Mouse (Mus musculus) hindbrain, embryonic 13.5 days (tissue): ENCODE data around the gene Lim2. TPM values are rescaled to one million over a fixed set of nuclear protein-coding genes. Genes with fewer than 3 reads are reported as not detected.

Source experiments
- ATAC-seq: fragments of 200-750 bp; cut with Nextera tagmentation; 2 replicates; pipeline ENCODE4 v1.8.0; 2017; ENCODE audit warnings: moderate TSS enrichment; ENCODE audit not compliant: low FRiP score
- H3K27ac ChIP-seq: fragments of 300-500 bp; sonication (generic); 2 replicates; pipeline ENCODE4 v1.5.1; 2015; ENCODE audit warnings: inconsistent platforms, mild to moderate bottlenecking, moderate library complexity
- H3K27me3 ChIP-seq: fragments of 300-500 bp; sonication (generic); 2 replicates; pipeline ENCODE4 v1.6.1; 2015; ENCODE audit warnings: mild to moderate bottlenecking, inconsistent platforms
- H3K36me3 ChIP-seq: fragments of 300-500 bp; sonication (generic); 2 replicates; pipeline ENCODE4 v1.6.1; 2015; ENCODE audit warnings: mild to moderate bottlenecking, inconsistent platforms
- H3K4me1 ChIP-seq: fragments of 300-500 bp; sonication (generic); replicated peaks from 2 replicates; pipeline ENCODE4 v1.6.1; 2015; ENCODE audit warnings: inconsistent platforms
- H3K4me2 ChIP-seq: fragments of 300-500 bp; sonication (generic); 2 replicates; pipeline ENCODE4 v1.6.1; 2015; ENCODE audit warnings: inconsistent platforms, mild to moderate bottlenecking, moderate library complexity
- H3K4me3 ChIP-seq: fragments of 300-500 bp; sonication (generic); 2 replicates; pipeline ENCODE4 v1.5.1; 2015; ENCODE audit warnings: mild to moderate bottlenecking, inconsistent platforms
- H3K9ac ChIP-seq: fragments of 300-500 bp; sonication (generic); 2 replicates; pipeline ENCODE4 v1.6.1; 2015; ENCODE audit warnings: mild to moderate bottlenecking, inconsistent platforms
- H3K9me3 ChIP-seq: fragments of 300-500 bp; sonication (generic); 2 replicates; pipeline ENCODE4 v1.6.1; 2016; ENCODE audit warnings: inconsistent platforms
- WGBS: fragments of 180-500 bp; shearing (Covaris S2); methylation state at CpG from one replicate; pipeline ENCODE4 v1.1.7; 2015; 5-methylcytosine and 5-hydroxymethylcytosine counted together
- polyA plus RNA-seq: library from polyadenylated mRNA; unstranded; fragments of >200 nt; fragmentation: Nextera tagmentation; extraction: Ambion mirVana; gene quantifications from 2 replicates; pipeline ENCODE4 v1.2.1, GENCODE M21; 2015

Lim2 gene
- polyA plus RNA-seq, 1 experiment from 2014 or later, result not detected

DNA sequence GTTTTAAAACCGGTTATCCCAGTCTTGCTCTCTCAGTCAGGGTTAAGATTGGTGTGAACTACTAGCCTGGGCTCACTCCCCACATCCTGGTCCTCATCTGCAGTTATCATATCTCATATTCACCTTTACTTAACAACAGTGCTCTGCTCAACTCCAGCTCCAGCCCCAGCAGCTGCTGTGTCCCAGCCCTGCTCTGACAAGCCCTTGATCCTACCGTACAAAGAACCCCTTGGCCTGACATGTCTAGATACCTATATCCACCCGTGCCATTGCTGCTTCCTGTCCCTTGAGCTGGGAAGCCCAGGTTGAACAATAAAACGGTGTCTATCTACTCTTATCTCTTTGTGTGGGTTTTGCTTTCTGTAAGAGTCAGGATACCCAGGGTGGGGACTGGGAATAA is 2.0 kb downstream of the Lim2 start:
- Histone ChIP-seq H3K4me1 (no peaks in the 10 kb centered on the region), H3K27me3 (no peaks in the 10 kb centered on the region), H3K9ac (no peak overlapping the region), H3K4me3 (no peak overlapping the region), H3K36me3 (no peaks in the 10 kb centered on the region), H3K27ac (no peak overlapping the region), H3K9me3 (no peaks in the 10 kb centered on the region), H3K4me2 (no peak overlapping the region)
- no peak for ATAC-seq
- 60% methylated on average over 4 of the region's 4 CpGs for WGBS

DNA sequence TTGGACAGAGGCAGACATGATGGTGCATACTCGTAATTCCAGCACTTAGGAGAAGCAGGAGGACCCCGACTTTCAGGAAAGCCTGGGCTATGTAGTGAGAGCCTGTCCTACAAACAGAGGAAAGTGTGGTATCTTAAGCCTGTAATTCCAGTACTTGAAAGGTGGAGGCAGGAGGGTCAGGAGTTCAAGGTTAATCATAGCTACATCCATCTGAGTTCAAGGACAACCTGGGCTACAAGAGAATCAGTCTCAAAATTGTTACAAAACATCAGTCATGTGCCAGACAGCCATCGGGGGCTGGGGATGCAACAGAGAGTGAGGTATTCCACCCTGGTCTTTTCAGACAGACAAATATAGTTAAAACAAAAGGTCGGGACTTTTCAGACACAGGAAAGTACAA is 5.4 kb downstream of the Lim2 start:
- Histone ChIP-seq H3K9me3 (no peaks in the 10 kb centered on the region), H3K27ac (no peak overlapping the region), H3K4me2 (no peak overlapping the region), H3K36me3 (no peaks in the 10 kb centered on the region), H3K4me1 (no peaks in the 10 kb centered on the region), H3K9ac (no peak overlapping the region), H3K4me3 (no peak overlapping the region), H3K27me3 (no peaks in the 10 kb centered on the region)
- no peak for ATAC-seq
- 81% methylated on average over 4 of the region's 4 CpGs for WGBS

DNA sequence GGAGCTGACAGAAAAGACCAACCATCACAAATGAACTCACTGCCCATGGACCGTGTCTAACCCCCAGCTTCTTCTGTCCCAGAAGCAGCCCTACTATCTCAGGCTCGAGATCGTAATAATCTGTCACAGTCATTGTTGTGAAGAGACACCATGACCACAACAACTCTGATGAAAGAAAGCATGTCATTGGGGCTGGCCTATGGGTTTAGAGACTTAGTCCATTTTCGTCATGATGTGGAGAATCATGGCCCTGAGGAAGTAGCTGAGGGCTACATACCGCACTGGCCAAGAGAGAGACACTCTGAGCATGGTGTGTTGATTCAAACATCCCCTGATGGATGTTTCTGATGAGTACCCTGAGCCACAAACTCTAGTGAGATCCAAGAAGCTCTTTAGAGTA is 7.2 kb downstream of the Lim2 start:
- ATAC-seq, result no peak
- no peaks in the 10 kb centered on the region for H3K4me1 ChIP-seq
- no peaks in the 10 kb centered on the region for H3K36me3 ChIP-seq
- no peak overlapping the region for H3K4me2 ChIP-seq
- H3K27me3 ChIP-seq, result no peaks in the 10 kb centered on the region
- no peak overlapping the region for H3K4me3 ChIP-seq
- no peaks in the 10 kb centered on the region for H3K9me3 ChIP-seq
- no peak overlapping the region for H3K9ac ChIP-seq
- no peak overlapping the region for H3K27ac ChIP-seq
- 89% methylated on average over 5 of the region's 5 CpGs for WGBS

DNA sequence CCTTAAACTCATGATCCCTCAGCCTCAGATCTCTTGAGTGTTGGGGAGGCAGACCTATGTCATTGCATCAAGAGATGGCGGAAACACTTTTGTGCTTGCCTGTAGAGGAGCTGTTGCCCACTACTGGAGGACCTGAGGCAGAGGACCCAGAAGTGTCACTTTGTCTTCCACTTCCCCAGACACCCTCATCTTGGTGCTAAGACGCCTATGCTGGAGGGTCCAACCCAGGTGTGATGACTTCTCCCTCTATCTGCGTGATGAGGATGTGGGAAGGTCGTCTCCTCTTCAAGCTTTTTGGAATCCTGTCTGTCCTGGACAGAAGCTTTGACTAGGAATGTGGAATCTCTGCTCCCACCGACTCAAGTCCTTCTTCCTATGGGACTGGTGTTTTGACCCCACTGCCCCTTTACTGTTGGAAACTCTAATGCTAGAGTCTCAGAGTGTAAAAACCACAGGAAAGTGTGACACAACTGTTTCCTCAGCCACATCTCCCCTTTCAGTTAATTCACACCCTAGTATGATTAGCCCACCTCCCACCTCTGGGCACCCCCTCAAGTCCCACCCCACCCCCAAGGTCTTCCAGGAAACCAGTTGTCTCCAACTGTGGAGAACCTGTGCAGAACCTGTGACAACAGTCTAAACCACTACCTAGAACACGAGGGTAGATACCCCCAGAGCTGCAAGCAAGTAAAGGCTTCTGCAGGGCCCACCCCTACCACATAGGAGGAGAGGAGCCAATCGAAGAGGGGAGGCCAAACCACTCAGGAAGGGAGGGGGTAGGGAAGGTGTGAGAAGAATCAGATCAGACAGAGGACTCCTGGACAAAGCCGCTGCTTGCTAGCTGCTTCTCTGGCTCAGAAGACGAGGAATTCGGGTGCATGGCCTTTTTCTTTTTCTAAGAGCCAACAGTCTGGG is 9.1 kb downstream of the Lim2 start, which contains the start of gene Nkg7:
Nkg7 (plus strand) TSS at position 733 of the 915 bp plus-strand sequence.
- Histone ChIP-seq H3K27ac (no peak within 1 kb of the TSS), H3K27me3 (no peaks in the 10 kb centered on the region), H3K4me3 (no peak within 1 kb of the TSS), H3K36me3 (no peaks in the 10 kb centered on the region), H3K9me3 (no peaks in the 10 kb centered on the region), H3K9ac (no peak within 1 kb of the TSS), H3K4me2 (no peak within 1 kb of the TSS), H3K4me1 (no peaks in the 10 kb centered on the region)
- 85% methylated on average over 10 of the region's 10 CpGs for WGBS
- ATAC-seq, result no peak

DNA sequence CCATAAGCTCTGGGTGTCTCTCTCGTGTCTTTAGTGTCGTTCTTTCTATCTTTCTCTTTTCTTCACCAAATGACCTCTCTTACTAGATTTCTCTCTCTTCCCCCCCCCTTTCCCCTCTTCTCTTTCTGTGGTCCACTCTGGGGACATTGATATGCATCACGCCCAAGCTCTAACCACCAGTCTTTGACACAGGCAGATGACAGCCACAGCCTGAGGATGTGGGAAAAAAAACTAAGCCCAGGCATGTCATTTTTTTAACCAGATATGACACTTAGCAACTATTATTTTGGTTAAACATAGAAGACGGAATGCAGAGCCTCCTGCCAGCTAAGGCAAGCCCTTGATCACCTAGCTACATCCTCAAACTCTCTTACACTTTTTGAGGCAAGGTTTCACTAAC is 11.1 kb downstream of the Lim2 start:
- no peaks in the 10 kb centered on the region for H3K9me3 ChIP-seq
- H3K4me3 ChIP-seq, result no peak overlapping the region
- no peak for ATAC-seq
- H3K4me1 ChIP-seq, result peaks cover 10% of the 10 kb centered on the region
- H3K4me2 ChIP-seq, result no peak overlapping the region
- WGBS, result 88% methylated on average over 4 of the region's 4 CpGs
- H3K27ac ChIP-seq, result no peak overlapping the region
- H3K27me3 ChIP-seq, result no peaks in the 10 kb centered on the region
- H3K36me3 ChIP-seq, result no peaks in the 10 kb centered on the region
- no peak overlapping the region for H3K9ac ChIP-seq

DNA sequence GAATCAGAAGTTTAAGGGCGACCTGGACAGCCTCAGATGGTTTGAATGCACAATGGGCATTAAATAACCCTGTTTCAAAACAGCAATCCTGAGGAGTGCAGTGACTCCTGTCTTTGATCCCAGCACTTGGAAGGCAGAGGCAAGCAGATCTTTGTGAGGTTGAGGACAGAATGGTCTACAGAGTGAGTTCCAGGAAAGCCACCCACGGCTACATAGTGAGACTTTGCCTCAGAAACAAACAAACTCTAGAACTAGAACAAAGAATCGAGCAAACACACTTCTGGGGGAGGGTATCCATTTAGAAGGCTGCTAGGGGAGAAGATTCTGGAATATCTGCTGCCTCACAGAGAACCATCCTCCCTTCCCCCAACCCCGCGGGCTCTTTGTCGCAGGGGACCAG is 13.0 kb downstream of the Lim2 start, which contains the start of gene Cldnd2:
Cldnd2 (plus strand) TSS at position 301 of the 400 bp plus-strand sequence.
- no peak within 1 kb of the TSS for H3K4me2 ChIP-seq
- H3K4me1 ChIP-seq, result peaks cover 22% of the 10 kb centered on the region
- no peaks in the 10 kb centered on the region for H3K9me3 ChIP-seq
- 84% methylated on average over 6 of the region's 6 CpGs for whole genome bisulfite sequencing
- no peak within 1 kb of the TSS for H3K9ac ChIP-seq
- H3K27ac ChIP-seq, result no peak within 1 kb of the TSS
- H3K36me3 ChIP-seq, result no peaks in the 10 kb centered on the region
- no peak for ATAC-seq
- no peaks in the 10 kb centered on the region for H3K27me3 ChIP-seq
- H3K4me3 ChIP-seq, result no peak within 1 kb of the TSS

DNA sequence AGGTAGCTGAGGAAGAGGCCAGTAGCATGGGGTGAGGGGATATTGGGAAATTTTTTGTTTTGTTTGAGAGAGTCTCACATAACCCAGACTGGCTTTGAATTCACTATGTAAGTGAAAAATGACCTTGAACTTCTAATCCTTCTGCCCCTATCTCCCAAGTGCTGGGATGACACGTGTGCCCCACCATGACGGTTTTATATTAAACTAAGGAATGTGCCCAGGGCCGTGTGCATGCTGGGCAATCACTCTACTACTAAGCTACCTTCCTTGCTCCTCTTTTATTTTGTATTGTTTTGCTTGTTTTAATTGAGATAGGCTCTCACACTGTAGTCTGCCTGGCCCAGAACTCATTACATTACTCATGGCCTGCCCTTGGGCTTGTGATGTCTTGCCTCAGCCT is 13.6 kb downstream of the Lim2 start:
- Histone ChIP-seq H3K4me3 (no peak overlapping the region), H3K27me3 (no peaks in the 10 kb centered on the region), H3K4me1 (peaks cover 22% of the 10 kb centered on the region), H3K4me2 (no peak overlapping the region), H3K9ac (no peak overlapping the region), H3K36me3 (no peaks in the 10 kb centered on the region), H3K27ac (no peak overlapping the region), H3K9me3 (no peaks in the 10 kb centered on the region)
- 86% methylated on average over 3 of the region's 3 CpGs for WGBS
- no peak for ATAC-seq

DNA sequence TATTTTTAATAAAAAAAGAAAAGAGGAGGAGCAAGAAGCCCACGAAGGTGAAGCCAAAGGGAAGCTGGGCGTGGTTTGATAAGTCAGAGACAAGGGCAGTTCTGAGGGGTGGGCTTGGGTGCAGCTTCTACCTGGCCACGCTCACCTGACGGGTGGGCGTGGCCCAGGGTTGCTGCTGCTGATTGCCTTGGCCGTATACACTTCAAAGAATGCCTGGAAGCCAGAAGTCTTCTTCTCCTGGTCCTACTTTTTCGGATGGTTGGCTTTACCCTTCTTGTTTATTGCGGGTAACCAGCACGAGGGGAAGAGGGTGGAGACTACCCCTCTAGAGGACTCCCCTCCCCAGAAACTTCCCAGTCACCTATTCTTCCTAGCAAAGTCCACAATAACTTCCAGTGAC is 15.2 kb downstream of the Lim2 start:
- H3K27me3 ChIP-seq, result no peaks in the 10 kb centered on the region
- H3K9me3 ChIP-seq, result no peaks in the 10 kb centered on the region
- peak overlapping the region; percentile 75 for H3K9ac ChIP-seq
- H3K27ac ChIP-seq, result peak overlapping the region; percentile 93
- no peaks in the 10 kb centered on the region for H3K36me3 ChIP-seq
- WGBS, result 11% methylated on average over 9 of the region's 9 CpGs
- H3K4me3 ChIP-seq, result peak overlapping the region; percentile 57
- H3K4me1 ChIP-seq, result peaks cover 22% of the 10 kb centered on the region
- no peak for ATAC-seq
- peak overlapping the region; percentile 72 for H3K4me2 ChIP-seq

DNA sequence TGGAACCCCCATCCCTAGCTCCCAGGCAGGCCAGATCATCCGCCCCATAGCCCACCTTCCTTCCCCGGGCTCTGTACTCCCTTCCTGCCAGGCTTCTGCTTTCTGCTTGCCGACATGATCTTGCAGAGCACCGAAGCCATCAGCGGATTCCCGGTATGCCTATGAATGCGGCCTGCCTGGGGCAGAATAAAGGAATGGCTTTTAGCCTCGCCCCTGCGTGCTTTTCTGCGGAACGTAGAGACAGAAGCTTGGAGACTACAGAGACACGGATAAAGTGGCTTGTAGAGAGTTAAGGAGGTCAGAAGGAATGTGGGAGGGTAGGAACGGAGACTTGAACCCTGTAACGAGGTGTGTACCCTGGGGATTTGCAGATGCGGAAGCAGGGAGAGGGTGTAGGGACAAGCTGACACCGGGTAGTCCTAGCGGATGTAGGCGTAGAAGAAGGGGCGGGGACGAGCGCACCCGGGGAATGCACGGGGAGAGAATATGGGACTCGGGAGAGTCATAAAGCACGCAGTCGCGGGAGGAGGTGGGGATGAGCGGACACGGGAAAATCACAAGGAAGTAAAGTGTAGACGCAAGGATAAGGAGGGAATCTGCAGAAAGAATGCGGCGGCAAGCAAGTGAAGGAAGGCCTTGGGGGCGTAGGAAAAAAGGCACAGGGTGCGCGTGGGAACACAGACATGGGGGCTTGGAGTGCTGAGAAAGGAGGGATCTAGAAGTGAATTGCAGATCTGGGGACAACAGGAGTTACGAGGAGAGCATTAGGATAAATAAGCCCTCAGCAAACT is 15.9 kb downstream of the Lim2 start:
- peak overlapping the region; percentile 57 for H3K4me3 ChIP-seq
- H3K4me2 ChIP-seq, result peak overlapping the region; percentile 72
- H3K27me3 ChIP-seq, result no peaks in the 10 kb centered on the region
- peak overlapping the region; percentile 75 for H3K9ac ChIP-seq
- H3K36me3 ChIP-seq, result no peaks in the 10 kb centered on the region
- peaks cover 22% of the 10 kb centered on the region for H3K4me1 ChIP-seq
- peak overlapping the region; percentile 93 for H3K27ac ChIP-seq
- no peaks in the 10 kb centered on the region for H3K9me3 ChIP-seq
- peak; percentile 81 for ATAC-seq
- WGBS, result under 1% methylated on average over 36 of the region's 36 CpGs

DNA sequence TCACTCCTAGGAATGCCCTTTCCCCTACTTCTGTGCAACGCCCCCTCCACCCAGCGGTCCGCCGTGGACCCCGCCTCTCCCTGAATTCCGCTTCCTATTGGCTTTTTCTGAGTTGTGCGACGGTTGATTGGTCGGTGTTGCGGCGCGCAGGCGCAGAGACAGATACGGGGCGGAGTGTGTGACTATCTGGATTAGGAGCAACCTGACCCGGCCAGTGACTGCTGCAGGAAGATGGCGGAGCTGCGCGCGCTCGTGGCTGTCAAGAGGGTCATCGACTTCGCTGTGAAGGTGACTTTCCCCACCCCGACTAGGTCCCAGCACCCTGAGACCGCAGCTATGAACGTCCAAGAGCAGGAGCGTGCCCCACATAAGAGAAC is 16.4 kb downstream of the Lim2 start, which contains the start of the genes Etfb and Gm45233:
Etfb (plus strand) TSS at position 167 of the 377 bp plus-strand sequence.
Gm45233 (plus strand) TSS at position 212 of the 377 bp plus-strand sequence.
- peak within 1 kb of the TSS; percentile 72 for H3K4me2 ChIP-seq
- H3K27ac ChIP-seq, result peak within 1 kb of the TSS; percentile 93
- under 1% methylated on average over 27 of the region's 27 CpGs for WGBS
- no peaks in the 10 kb centered on the region for H3K27me3 ChIP-seq
- H3K9ac ChIP-seq, result peak within 1 kb of the TSS; percentile 75
- ATAC-seq, result peak; percentile 96
- no peaks in the 10 kb centered on the region for H3K9me3 ChIP-seq
- peak within 1 kb of the TSS; percentile 57 for H3K4me3 ChIP-seq
- no peaks in the 10 kb centered on the region for H3K36me3 ChIP-seq
- peaks cover 22% of the 10 kb centered on the region for H3K4me1 ChIP-seq

DNA sequence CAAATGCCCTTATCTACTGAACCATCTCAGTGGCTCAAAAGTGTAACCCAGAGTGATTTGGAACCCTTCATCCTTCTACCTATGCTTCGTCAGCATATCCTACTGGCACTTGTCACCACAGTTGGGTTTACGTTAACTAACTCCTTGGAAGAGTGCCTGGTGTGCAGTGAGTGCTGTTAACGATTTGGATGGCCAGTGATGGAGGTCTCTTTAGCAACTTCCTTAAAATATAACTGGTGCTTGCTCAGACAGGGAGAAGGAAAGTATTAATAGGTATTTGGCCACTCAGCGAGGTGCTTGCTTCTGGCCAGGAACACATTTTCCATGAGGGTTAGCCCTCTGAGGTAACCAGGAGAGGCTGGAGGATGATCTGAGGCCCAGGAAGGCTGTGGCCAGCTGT is 20.3 kb downstream of the Lim2 start:
- ATAC-seq, result no peak
- 92% methylated on average over 4 of the region's 4 CpGs for WGBS
- Histone ChIP-seq H3K36me3 (peaks cover 10% of the 10 kb centered on the region), H3K4me3 (no peak overlapping the region), H3K27ac (no peak overlapping the region), H3K27me3 (no peaks in the 10 kb centered on the region), H3K4me2 (no peak overlapping the region), H3K4me1 (peaks cover 16% of the 10 kb centered on the region), H3K9me3 (no peaks in the 10 kb centered on the region), H3K9ac (no peak overlapping the region)

DNA sequence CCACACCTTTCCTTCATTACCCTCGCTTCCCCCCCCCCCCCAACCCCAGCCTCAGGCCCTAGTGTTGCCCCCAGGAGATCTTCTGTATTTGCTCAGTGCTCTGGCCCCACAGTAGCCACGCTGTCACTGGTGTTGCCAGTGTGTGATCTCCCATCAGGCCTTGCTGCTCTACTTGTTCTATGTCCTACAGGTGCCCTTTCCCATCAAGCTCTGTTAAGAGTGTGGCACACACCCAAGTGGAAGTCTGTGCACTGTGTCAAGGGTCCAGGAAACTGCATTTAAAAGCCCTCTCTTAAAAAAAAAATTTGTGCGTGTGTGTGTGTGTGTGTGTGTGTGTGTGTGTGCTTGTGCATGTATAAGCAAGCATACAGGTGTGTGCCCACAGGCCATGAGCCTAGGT is 20.8 kb downstream of the Lim2 start:
- Histone ChIP-seq H3K9me3 (no peaks in the 10 kb centered on the region), H3K27ac (no peak overlapping the region), H3K4me3 (no peak overlapping the region), H3K4me1 (peaks cover 12% of the 10 kb centered on the region), H3K9ac (no peak overlapping the region), H3K27me3 (no peaks in the 10 kb centered on the region), H3K4me2 (no peak overlapping the region), H3K36me3 (peaks cover 15% of the 10 kb centered on the region)
- ATAC-seq, result no peak
- WGBS, result 85% methylated on average over 2 of the region's 3 CpGs
